Mouse (Mus musculus): ENCODE data around the gene Crybb2.

GRCm38 (mm10) chr5:113111336-113111735 is 41.4 kb upstream of the Crybb2 start:
- TF ChIP-seq CTCF (conservative IDR thresholded peaks at IDR 0.05; ENCODE audit: low read length) (no peak), POU5F1 (IDR thresholded peaks at IDR 0.05; ENCODE audit: borderline replicate concordance, low read length) (no peak)
